Mouse (Mus musculus): Measurements from ENCODE around the gene Lcn2. TPM values are rescaled to one million over a fixed set of nuclear protein-coding genes. Genes with fewer than 3 reads are reported as not detected.

Lcn2 gene
- polyA plus RNA-seq, 1 experiment from 2014 or later: 1.8 TPM

DNA sequence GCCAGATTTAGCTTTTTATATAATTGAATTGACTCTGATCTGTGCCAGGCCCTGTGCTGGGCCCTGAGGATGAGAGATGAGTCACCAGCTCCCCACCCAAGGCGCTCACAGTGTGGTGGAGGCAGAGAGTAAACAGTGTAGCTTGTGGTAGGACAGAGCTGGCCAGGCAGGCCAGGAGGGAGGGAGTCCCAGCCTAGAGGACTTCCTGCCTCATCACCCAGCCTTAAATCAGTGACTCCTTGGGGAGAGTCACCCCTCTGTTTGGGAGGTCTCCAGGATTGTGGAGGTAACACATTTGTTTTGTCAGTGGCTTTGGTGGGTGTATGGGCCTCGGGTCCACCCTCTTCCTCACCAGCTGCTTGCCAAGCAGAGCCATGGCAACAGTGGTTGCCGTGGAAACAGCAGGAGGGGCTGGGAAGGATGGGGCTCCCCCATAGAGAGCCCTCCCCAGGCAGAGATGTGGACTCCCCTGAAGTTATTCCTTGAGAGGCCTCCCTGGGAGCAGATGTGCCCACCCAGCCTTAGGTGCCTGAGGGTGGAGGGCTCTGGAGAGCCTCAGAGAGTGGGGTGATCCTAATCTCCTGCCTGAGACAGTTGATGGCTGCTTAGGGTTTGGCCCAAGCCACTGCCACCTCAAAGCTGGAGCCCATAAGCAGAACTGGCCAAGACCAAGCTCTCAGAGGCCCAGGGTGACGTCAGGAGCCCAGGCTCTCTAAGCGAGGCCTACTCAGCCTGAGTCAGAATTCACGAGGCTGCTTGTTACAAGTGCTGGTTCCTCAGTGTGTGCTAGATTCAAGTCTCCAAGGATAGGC is 45.3 kb downstream of the Lcn2 start:
- Histone ChIP-seq H3K9ac (ENCODE audit: low read length) (no peak overlapping the region), H3K36me3 (ENCODE audit: control insufficient read depth, insufficient read depth, low read length) (no peaks in the 10 kb centered on the region), H3K27me3 (ENCODE audit: control insufficient read depth, insufficient read depth, low read length) (peaks cover 5% of the 10 kb centered on the region), H3K4me2 (ENCODE audit: low read length) (no peak overlapping the region), H3K4me3 (ENCODE audit: control insufficient read depth in 1 of 2, insufficient read depth in 1 of 2, low read depth in 1 of 2, low read length in 2 of 2) (no peak overlapping the region), H3K27ac (replicated peaks in 1 of 2; ENCODE audit: control insufficient read depth in 1 of 2, insufficient read depth in 1 of 2, low read depth in 2 of 2, low read length in 2 of 2) (no peak overlapping the region), H3K9me3 (ENCODE audit: control insufficient read depth, low read length) (no peaks in the 10 kb centered on the region), H3K4me1 (ENCODE audit: control insufficient read depth in 2 of 2, insufficient read depth in 2 of 2, low read length in 2 of 2) (no peaks in the 10 kb centered on the region)
- ATAC-seq (ENCODE audit: insufficient number of reproducible peaks, insufficient read depth, low FRiP score, low read depth): no peak
- 76% methylated on average over 6 of the region's 6 CpGs for WGBS

- Histone ChIP-seq H3K4me3 (ENCODE audit: control insufficient read depth in 1 of 2, insufficient read depth in 1 of 2, low read depth in 1 of 2, low read length in 2 of 2) (no peak overlapping the region), H3K9ac (ENCODE audit: low read length) (no peak overlapping the region), H3K27ac (replicated peaks in 1 of 2; ENCODE audit: control insufficient read depth in 1 of 2, insufficient read depth in 1 of 2, low read depth in 2 of 2, low read length in 2 of 2) (no peak overlapping the region), H3K9me3 (ENCODE audit: control insufficient read depth, low read length) (no peaks in the 10 kb centered on the region), H3K4me2 (ENCODE audit: low read length) (no peak overlapping the region), H3K4me1 (ENCODE audit: control insufficient read depth in 2 of 2, insufficient read depth in 2 of 2, low read length in 2 of 2) (no peaks in the 10 kb centered on the region), H3K36me3 (ENCODE audit: control insufficient read depth, insufficient read depth, low read length) (no peaks in the 10 kb centered on the region), H3K27me3 (ENCODE audit: control insufficient read depth, insufficient read depth, low read length) (peaks cover 6% of the 10 kb centered on the region; the same call in 1 of the 2 replicates)
- 87% methylated on average over 4 of the region's 4 CpGs for WGBS
- ATAC-seq (ENCODE audit: insufficient number of reproducible peaks, insufficient read depth, low FRiP score, low read depth): no peak
Measured at GRCm38 (mm10) chr2:32342039-32342438, 46.0 kb downstream of the Lcn2 start.

- Histone ChIP-seq H3K27ac (replicated peaks in 1 of 2; ENCODE audit: control insufficient read depth in 1 of 2, insufficient read depth in 1 of 2, low read depth in 2 of 2, low read length in 2 of 2) (no peak overlapping the region), H3K9me3 (ENCODE audit: control insufficient read depth, low read length) (no peaks in the 10 kb centered on the region), H3K27me3 (ENCODE audit: control insufficient read depth, insufficient read depth, low read length) (peaks cover 6% of the 10 kb centered on the region; the same call in 1 of the 2 replicates), H3K9ac (ENCODE audit: low read length) (no peak overlapping the region), H3K36me3 (ENCODE audit: control insufficient read depth, insufficient read depth, low read length) (no peaks in the 10 kb centered on the region), H3K4me1 (ENCODE audit: control insufficient read depth in 2 of 2, insufficient read depth in 2 of 2, low read length in 2 of 2) (no peaks in the 10 kb centered on the region), H3K4me2 (ENCODE audit: low read length) (no peak overlapping the region), H3K4me3 (ENCODE audit: control insufficient read depth in 1 of 2, insufficient read depth in 1 of 2, low read depth in 1 of 2, low read length in 2 of 2) (no peak overlapping the region)
- ATAC-seq (ENCODE audit: insufficient number of reproducible peaks, insufficient read depth, low FRiP score, low read depth): no peak
- WGBS: 77% methylated on average over 4 of the region's 4 CpGs
Measured at GRCm38 (mm10) chr2:32341634-32341939, 46.5 kb downstream of the Lcn2 start.

- H3K4me3 ChIP-seq (ENCODE audit: control insufficient read depth in 1 of 2, insufficient read depth in 1 of 2, low read depth in 1 of 2, low read length in 2 of 2): no peak overlapping the region
- H3K9me3 ChIP-seq (ENCODE audit: control insufficient read depth, low read length): no peaks in the 10 kb centered on the region
- ATAC-seq (ENCODE audit: insufficient number of reproducible peaks, insufficient read depth, low FRiP score, low read depth): no peak
- H3K27ac ChIP-seq (replicated peaks in 1 of 2; ENCODE audit: control insufficient read depth in 1 of 2, insufficient read depth in 1 of 2, low read depth in 2 of 2, low read length in 2 of 2): no peak overlapping the region
- H3K9ac ChIP-seq (ENCODE audit: low read length): no peak overlapping the region
- no peak overlapping the region for H3K4me2 ChIP-seq (ENCODE audit: low read length)
- peaks cover 6% of the 10 kb centered on the region; the same call in 1 of the 2 replicates for H3K27me3 ChIP-seq (ENCODE audit: control insufficient read depth, insufficient read depth, low read length)
- no peaks in the 10 kb centered on the region for H3K36me3 ChIP-seq (ENCODE audit: control insufficient read depth, insufficient read depth, low read length)
- no peaks in the 10 kb centered on the region for H3K4me1 ChIP-seq (ENCODE audit: control insufficient read depth in 2 of 2, insufficient read depth in 2 of 2, low read length in 2 of 2)
- 73% methylated on average over 13 of the region's 13 CpGs for WGBS
Measured at GRCm38 (mm10) chr2:32340836-32341633, 47.0 kb downstream of the Lcn2 start.

- 31% methylated on average over 26 of the region's 26 CpGs for WGBS
- ATAC-seq (ENCODE audit: insufficient number of reproducible peaks, insufficient read depth, low FRiP score, low read depth): no peak
- no peak overlapping the region for H3K4me3 ChIP-seq (ENCODE audit: control insufficient read depth in 1 of 2, insufficient read depth in 1 of 2, low read depth in 1 of 2, low read length in 2 of 2)
- H3K27me3 ChIP-seq (ENCODE audit: control insufficient read depth, insufficient read depth, low read length): peaks cover 14% of the 10 kb centered on the region
- H3K4me1 ChIP-seq (ENCODE audit: control insufficient read depth in 2 of 2, insufficient read depth in 2 of 2, low read length in 2 of 2): no peaks in the 10 kb centered on the region
- H3K27ac ChIP-seq (replicated peaks in 1 of 2; ENCODE audit: control insufficient read depth in 1 of 2, insufficient read depth in 1 of 2, low read depth in 2 of 2, low read length in 2 of 2): no peak overlapping the region
- H3K9ac ChIP-seq (ENCODE audit: low read length): no peak overlapping the region
- no peaks in the 10 kb centered on the region for H3K9me3 ChIP-seq (ENCODE audit: control insufficient read depth, low read length)
- H3K36me3 ChIP-seq (ENCODE audit: control insufficient read depth, insufficient read depth, low read length): no peaks in the 10 kb centered on the region
- H3K4me2 ChIP-seq (ENCODE audit: low read length): no peak overlapping the region
Measured at GRCm38 (mm10) chr2:32339912-32340642, 48.0 kb downstream of the Lcn2 start.

DNA sequence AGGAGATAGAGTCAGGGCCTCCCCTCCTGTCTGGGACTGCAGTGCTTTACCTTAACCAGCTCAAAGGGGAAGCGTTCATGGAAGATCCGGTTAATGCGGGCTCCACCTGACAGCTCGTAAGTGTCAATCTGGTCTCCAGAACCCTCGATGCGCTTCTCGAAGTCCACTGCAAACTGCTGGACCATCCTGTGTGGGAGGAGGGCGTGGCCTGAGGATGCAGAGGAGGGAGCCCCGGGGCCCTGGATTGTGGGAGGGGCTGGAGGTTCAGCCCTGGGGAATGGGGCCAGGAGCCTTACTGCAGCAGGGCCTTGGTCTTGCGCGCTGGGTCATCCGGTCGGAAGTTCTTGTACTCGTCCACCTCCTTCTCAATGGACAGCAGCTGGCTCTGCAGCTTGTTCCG is 52.2 kb downstream of the Lcn2 start:
- H3K27ac ChIP-seq (replicated peaks in 1 of 2; ENCODE audit: control insufficient read depth in 1 of 2, insufficient read depth in 1 of 2, low read depth in 2 of 2, low read length in 2 of 2): no peak overlapping the region
- 40% methylated on average over 15 of the region's 15 CpGs for WGBS
- H3K27me3 ChIP-seq (ENCODE audit: control insufficient read depth, insufficient read depth, low read length): peaks cover 28% of the 10 kb centered on the region
- H3K4me2 ChIP-seq (ENCODE audit: low read length): no peak overlapping the region
- no peak overlapping the region for H3K4me3 ChIP-seq (ENCODE audit: control insufficient read depth in 1 of 2, insufficient read depth in 1 of 2, low read depth in 1 of 2, low read length in 2 of 2)
- no peaks in the 10 kb centered on the region for H3K36me3 ChIP-seq (ENCODE audit: control insufficient read depth, insufficient read depth, low read length)
- H3K9me3 ChIP-seq (ENCODE audit: control insufficient read depth, low read length): no peaks in the 10 kb centered on the region
- no peak overlapping the region for H3K9ac ChIP-seq (ENCODE audit: low read length)
- H3K4me1 ChIP-seq (ENCODE audit: control insufficient read depth in 2 of 2, insufficient read depth in 2 of 2, low read length in 2 of 2): no peaks in the 10 kb centered on the region
- no peak for ATAC-seq (ENCODE audit: insufficient number of reproducible peaks, insufficient read depth, low FRiP score, low read depth)

Measured in heart, embryonic 14.5 days (tissue).